Mouse (Mus musculus) cerebellum, postnatal 10 days (tissue): ENCODE measurements around the gene Abca7.

ENCODE experiments used
- DNase-seq, 2 experiments: peaks; one replicate each; pipeline ENCODE4 v3.0.0; 2021; ENCODE audit warnings: mixed read lengths in 2 of 2

Abca7 gene

GRCm38 (mm10) chr10:79996272-79997033 lies at the start of gene Abca7:
Gene Abca7, plus strand, starts transcription at chr10:79996494.
- DNase-seq, result peak; percentile 100

GRCm38 (mm10) chr10:79946752-79947322 lies 49.5 kb upstream of the Abca7 start:
- no peak for DNase-seq

GRCm38 (mm10) chr10:79947502-79947901 lies 48.8 kb upstream of the Abca7 start:
- DNase-seq, result no peak

- DNase-seq, result no peak
Observed at GRCm38 (mm10) chr10:79949873-79950272, 46.4 kb upstream of the Abca7 start.

- no peak for DNase-seq
Observed at GRCm38 (mm10) chr10:79950661-79951060, 45.6 kb upstream of the Abca7 start.

- peak in 1 of 2 experiments; percentile 56 for DNase-seq
Observed at GRCm38 (mm10) chr10:79953946-79954345, 42.3 kb upstream of the Abca7 start.

GRCm38 (mm10) chr10:79955691-79956090 lies 40.6 kb upstream of the Abca7 start:
- no peak for DNase-seq

GRCm38 (mm10) chr10:79956643-79957154 lies 39.6 kb upstream of the Abca7 start:
- no peak for DNase-seq

GRCm38 (mm10) chr10:79958140-79958816 lies 38.0 kb upstream of the Abca7 start:
- peak; percentile 89 for DNase-seq

GRCm38 (mm10) chr10:79959412-79959811 lies 36.9 kb upstream of the Abca7 start:
- peak in 1 of 2 experiments; percentile 63 for DNase-seq

- DNase-seq, result peak; percentile 99
Observed at GRCm38 (mm10) chr10:79959847-79960601, 36.3 kb upstream of the Abca7 start, which contains the start of gene Wdr18. Gene Wdr18, plus strand, starts transcription at chr10:79960152.

GRCm38 (mm10) chr10:79960671-79961294 lies 35.5 kb upstream of the Abca7 start:
- no peak for DNase-seq

- no peak for DNase-seq
Observed at GRCm38 (mm10) chr10:79964727-79965126, 31.6 kb upstream of the Abca7 start.

GRCm38 (mm10) chr10:79965325-79965724 lies 31.0 kb upstream of the Abca7 start:
- no peak for DNase-seq

- DNase-seq, result peak; percentile 78 to 85
Observed at GRCm38 (mm10) chr10:79966886-79967400, 29.4 kb upstream of the Abca7 start.

GRCm38 (mm10) chr10:79968181-79968580 lies 28.1 kb upstream of the Abca7 start:
- peak; percentile 69 to 82 for DNase-seq

GRCm38 (mm10) chr10:79969124-79969568 lies 27.1 kb upstream of the Abca7 start:
- DNase-seq, result peak; percentile 77 to 78

GRCm38 (mm10) chr10:79970415-79971182 lies 25.7 kb upstream of the Abca7 start, which contains the start of gene Grin3b:
Gene Grin3b, plus strand, starts transcription at chr10:79970715.
- peak; percentile 51 to 53 for DNase-seq

- peak in 1 of 2 experiments; percentile 54 for DNase-seq
Observed at GRCm38 (mm10) chr10:79971183-79971497, 25.2 kb upstream of the Abca7 start.

- DNase-seq, result peak; percentile 51 to 61
Observed at GRCm38 (mm10) chr10:79972831-79973230, 23.5 kb upstream of the Abca7 start.

- DNase-seq, result no peak
Observed at GRCm38 (mm10) chr10:79974087-79974486, 22.2 kb upstream of the Abca7 start.
